Mouse (Mus musculus) ES-Bruce4 (cell line): Measurements from ENCODE around the gene Gjc2.

Experiments
- CTCF ChIP-seq: IDR thresholded peaks from one replicate; pipeline ENCODE4 v1.8.1; 2011; ENCODE audit warnings: low read depth, low read length
- POLR2A ChIP-seq: IDR thresholded peaks from one replicate; pipeline ENCODE4 v1.8.1; 2011; ENCODE audit warnings: low read length; ENCODE audit not compliant: insufficient read depth

- TF ChIP-seq POLR2A: no peak
- no peak for TF ChIP-seq CTCF
These were observed 17.3 kb downstream of the Gjc2 start for GRCm38 (mm10) chr11:59165616-59166241.
